Mouse (Mus musculus) spleen, postnatal 10 days (tissue): ENCODE data around the gene Ppy.

Experiments
- DNase-seq, 2 experiments: peaks; one replicate each; pipeline ENCODE4 v3.0.0; 2021 to 2022; ENCODE audit warnings: low spot score in 2 of 2

Gene Ppy

DNA sequence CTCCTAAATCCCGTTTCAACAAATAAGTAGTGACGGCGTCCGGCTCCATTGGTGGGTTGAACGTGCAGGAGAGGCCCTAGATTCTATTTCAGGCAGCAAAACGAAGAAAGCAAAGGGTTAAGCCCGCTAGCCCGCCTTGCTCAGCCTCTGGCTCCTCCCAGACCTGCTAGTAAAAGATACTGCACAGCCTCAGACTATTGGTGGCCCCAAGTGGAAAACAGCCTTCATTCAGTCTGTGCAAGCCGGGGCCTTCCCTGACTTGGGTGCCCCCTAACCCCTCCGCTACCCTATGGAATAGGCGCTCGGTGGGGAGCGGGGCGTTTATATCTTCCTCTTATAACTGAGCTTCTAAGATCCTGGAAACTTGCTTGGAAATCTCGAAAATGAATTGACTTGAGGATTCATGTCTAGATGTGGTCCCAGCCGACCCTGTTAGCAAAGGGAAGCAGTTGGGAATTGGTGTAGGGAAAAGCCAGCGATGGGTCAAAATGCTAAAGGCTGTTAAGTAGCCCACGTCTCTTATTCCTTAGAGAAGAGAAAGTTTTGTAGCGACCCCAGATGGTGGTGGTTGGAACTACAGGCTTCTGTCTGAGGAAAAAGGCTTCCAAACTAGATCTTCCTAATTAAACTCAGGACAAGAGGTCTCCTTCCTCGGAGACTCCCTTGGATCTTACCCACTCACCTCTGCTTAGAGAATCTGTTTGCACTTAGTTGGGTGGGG lies 11.9 kb downstream of the Ppy start:
- peak; percentile 70 to 86 for DNase-seq

GRCm38 (mm10) chr11:102087931-102088898 lies 12.9 kb downstream of the Ppy start, which contains the start of gene Mpp2:
Gene Mpp2 (minus strand): TSS chr11:102088515.
- peak; percentile 78 to 90 for DNase-seq

GRCm38 (mm10) chr11:102087081-102087751 lies 13.9 kb downstream of the Ppy start:
- peak; percentile 79 to 80 for DNase-seq

- peak in 1 of 2 experiments; percentile 56 for DNase-seq
These were observed 14.8 kb downstream of the Ppy start for GRCm38 (mm10) chr11:102086331-102086730.

GRCm38 (mm10) chr11:102084159-102084558 lies 17.0 kb downstream of the Ppy start:
- DNase-seq = no peak

DNA sequence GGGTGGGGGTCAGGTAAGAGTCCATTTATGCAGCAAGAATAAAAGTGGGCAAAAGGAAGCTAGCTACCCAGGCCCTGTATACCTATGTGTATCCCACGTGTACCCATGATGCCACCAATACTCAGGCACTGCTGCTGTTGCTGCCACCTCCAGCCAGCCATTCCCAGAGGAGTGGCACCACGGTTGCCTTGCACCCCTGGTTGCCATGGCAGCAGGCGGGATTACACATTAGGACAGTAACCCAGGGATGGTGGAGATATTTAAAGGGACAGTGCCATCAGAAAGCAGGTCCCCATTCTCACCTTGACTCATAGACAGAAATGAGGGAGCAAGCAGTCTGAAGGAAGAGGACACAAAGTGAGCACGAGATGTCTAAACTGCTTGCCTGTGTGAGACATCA lies 17.9 kb downstream of the Ppy start:
- DNase-seq = no peak

DNA sequence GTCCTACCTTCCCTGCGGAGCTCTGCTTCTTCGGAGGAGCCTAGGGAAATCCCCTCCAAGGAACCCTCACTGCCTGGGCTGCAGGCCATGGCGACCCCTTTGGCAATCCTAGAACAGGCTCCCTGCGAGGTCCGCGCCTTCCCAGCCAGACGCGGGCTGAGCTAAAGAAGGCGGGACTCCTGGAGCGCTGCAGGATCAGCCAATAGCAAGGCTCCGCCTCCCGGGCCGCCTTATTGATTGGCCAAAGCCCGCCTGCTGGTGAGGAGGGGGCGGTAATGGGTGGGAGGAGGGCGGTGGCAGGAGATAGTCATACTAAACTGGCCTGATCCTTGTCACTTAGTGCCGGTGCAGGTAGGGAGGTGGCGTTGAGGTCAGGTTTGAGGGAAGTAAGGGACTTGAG lies 18.8 kb downstream of the Ppy start:
- peak; percentile 20 to 53 for DNase-seq

GRCm38 (mm10) chr11:102073722-102074121 lies 27.4 kb downstream of the Ppy start:
- DNase-seq = no peak

DNA sequence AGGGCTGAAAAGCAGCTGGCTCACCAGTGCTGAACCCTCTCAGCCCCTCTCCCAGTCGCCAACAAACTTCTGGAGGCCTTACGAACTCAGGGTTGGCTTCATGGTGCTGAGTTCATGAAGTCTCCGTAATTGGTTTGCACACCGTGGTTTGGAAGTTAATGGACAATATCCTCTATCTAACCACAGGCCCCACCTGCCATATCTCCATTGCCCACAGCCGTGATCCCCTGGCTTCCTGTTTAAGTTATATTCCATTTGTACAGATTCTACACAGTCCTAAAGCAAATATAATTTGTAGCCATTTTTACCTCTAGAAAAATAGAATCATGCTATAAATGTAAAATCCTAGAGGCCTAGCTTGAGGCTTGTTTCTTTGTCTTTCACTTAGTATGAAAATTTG lies 28.4 kb downstream of the Ppy start:
- no peak for DNase-seq

- DNase-seq = no peak
These were observed 30.7 kb downstream of the Ppy start for GRCm38 (mm10) chr11:102070426-102070825.

GRCm38 (mm10) chr11:102069633-102070032 lies 31.5 kb downstream of the Ppy start:
- DNase-seq = no peak

DNA sequence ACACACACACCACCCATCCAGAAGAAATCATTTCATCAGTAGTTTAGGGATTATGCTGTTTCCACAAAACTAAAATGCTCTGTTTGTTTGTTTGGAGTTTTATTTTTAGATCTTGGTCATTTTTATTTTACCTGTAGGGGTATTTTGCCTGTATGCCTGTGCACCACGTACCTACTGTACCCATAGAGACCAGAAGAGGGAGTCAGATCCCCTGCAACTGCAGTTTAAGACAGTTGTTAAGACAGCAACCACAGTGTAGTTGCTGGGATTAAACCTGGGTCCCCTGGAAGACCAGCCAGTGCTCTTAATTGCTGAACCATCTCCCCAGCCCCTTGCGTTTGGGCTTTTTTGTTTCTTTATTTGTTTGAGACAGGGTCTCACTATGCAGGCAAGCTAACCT lies 32.1 kb downstream of the Ppy start:
- DNase-seq = no peak

GRCm38 (mm10) chr11:102063076-102063475 lies 38.0 kb downstream of the Ppy start:
- no peak for DNase-seq

- DNase-seq = no peak
These were observed 39.1 kb downstream of the Ppy start for GRCm38 (mm10) chr11:102061941-102062473.

DNA sequence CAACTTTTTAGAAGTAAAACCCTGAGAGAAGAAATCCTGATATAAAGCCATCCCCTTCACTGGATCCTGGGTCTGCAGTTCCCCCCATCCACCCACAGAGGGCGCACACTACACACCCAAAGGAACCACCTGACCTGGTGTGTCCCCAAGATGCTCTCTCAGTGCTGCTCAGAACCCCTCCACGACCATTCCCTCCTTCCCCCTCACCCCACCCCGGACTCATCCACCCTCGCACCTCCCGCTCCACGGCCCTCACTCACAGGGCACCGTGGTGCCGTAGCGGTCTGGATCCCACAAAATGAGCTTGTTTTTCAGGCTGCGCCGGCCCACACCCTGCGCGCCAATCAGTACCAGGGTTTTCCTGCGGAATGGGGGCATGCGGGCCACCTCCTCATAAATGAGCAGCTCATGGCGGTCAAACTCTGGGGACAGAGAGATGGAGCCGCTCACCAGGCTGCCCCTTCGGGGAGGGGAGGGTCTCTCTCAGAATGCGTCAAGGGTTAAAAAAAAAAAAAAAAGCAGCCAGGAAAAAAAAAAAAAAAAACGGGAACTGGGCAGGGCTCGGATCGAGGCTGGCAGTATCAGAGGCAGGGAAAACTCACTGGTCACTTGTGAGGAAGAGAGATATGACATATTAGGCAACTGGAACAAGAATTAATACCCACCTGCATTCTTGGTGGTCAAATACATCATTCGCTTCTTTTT lies 39.7 kb downstream of the Ppy start:
- DNase-seq = peak; percentile 69 to 82

DNA sequence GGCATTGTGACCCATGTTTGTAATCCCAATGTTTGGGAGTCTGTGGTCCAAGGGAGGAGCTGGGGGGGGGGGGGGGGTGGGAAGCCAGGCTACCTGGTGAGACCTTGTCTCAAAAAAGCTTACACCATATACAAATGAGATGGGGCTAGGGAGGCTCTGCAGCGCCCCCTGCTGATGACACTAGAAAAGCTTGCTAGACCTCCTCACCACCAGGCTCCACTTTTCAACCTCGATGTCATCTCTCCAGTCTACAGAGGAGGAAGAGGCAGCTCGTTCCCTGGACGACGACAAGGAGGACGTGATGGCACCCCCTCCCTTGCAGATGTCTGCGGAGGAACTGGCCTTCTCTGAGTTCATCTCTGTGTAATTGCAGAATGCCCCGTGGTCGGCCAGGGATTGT lies 47.3 kb downstream of the Ppy start:
- peak; percentile 46 to 73 for DNase-seq

- no peak for DNase-seq
These were observed 47.9 kb downstream of the Ppy start for GRCm38 (mm10) chr11:102053183-102053582.

DNA sequence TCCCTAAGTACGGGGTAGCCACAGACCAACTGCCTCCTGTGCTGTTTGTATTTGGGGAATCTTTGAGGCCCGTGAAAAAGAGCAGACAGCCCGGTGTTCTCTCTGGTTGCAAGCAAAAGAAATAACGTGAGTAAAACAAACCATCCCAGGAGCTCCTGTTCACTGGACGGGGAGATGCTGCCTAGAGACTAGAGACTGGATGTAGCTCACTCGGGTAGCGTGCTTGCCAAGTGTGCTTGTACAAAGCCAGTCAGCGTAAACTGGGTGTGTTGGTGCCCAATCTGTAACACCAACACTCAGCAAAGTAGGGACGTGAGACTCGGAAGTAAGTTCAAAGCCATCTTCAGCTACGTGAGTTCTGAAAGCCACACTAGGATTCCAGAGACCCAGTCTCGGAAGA lies 48.4 kb downstream of the Ppy start:
- no peak for DNase-seq

- no peak for DNase-seq
These were observed 49.2 kb downstream of the Ppy start for GRCm38 (mm10) chr11:102051954-102052353.

DNA sequence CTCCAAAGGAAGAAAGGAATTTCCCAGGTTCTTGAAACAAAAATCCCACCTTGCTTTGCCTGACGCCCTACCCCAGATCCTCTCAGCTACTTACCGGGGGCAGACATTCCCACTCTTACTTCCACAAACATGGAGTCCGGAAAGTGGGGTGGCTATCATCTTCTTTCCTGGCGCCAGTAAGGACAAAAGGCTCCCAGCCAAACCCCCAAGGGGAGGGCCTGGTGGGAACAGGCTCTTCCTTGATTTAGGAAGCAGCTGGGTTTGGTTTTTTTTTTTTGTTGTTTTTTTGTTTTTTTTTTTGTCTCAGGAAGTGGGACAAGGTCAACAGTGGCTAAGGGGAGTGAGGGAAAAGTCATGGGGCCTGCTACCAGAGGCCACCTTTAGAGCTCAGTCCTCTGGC lies 49.6 kb downstream of the Ppy start:
- DNase-seq = no peak
